Comparison of ENCODE assay signal across 15 mouse cellular contexts in genomic region chr14:9597460-9597977, GRCm38 (mm10).
A peak's percentile ranks its signal among the peaks of the same experiment; 100 is the strongest.
DNase-seq lines count a peak whose midpoint lies in the region; ATAC-seq lines count a peak whose summit lies in the region.
"Had no signal": no experiment of that assay in that cellular context is flagged by ENCODE, and none has a peak within 500 bp of the region (broad histone marks: within the 10 kb centered on the region; RNA-seq: fewer than 3 reads in every experiment).

No protein-coding gene starts in this region.

- DNase-seq in cerebellum, postnatal 10 days = peak; percentile 85 to 88
- no peak for DNase-seq in cerebellum, postnatal 36 days
- peak; percentile 20 for DNase-seq in embryo, embryonic 9.5 days (ENCODE audit: extremely low spot score)
- peak; percentile 67 for DNase-seq in neural tube, embryonic 11.5 days (ENCODE audit: low spot score)
- no peak for DNase-seq in limb, embryonic 10.5 days (ENCODE audit: low spot score)
- DNase-seq in urinary bladder, adult 2 months (ENCODE audit: low spot score) = no peak
- no peak for DNase-seq in cerebellum, adult 18-20 months
- DNase-seq: adrenal gland, postnatal 25 days; kidney, postnatal 25 days; layer of hippocampus, postnatal 36 days; lung, embryonic 14.5 days; thymus, adult 18-20 months had no signal

- H3K36me3 ChIP-seq in hindbrain, embryonic 16.5 days (ENCODE audit: control insufficient read depth, insufficient read depth, low read length) = no peaks in the 10 kb centered on the region
- H3K36me3 ChIP-seq in neural tube, embryonic 11.5 days (ENCODE audit: control insufficient read depth, insufficient read depth, low read length) = no peaks in the 10 kb centered on the region
- H3K36me3 ChIP-seq in limb, embryonic 10.5 days = no peaks in the 10 kb centered on the region
- H3K36me3 ChIP-seq: embryonic facial prominence, embryonic 13.5 days had no signal

- no peaks in the 10 kb centered on the region for H3K9me3 ChIP-seq in hindbrain, embryonic 16.5 days (ENCODE audit: control insufficient read depth, low read length)
- no peaks in the 10 kb centered on the region for H3K9me3 ChIP-seq in neural tube, embryonic 11.5 days (ENCODE audit: control insufficient read depth, low read length)
- H3K9me3 ChIP-seq in limb, embryonic 10.5 days (replicated peaks) = no peaks in the 10 kb centered on the region
- H3K9me3 ChIP-seq: embryonic facial prominence, embryonic 13.5 days had no signal

- H3K27ac ChIP-seq in hindbrain, embryonic 16.5 days (ENCODE audit: low read depth, low read length) = no peak overlapping the region
- no peak overlapping the region for H3K27ac ChIP-seq in neural tube, embryonic 11.5 days (ENCODE audit: low read depth, low read length)
- no peak overlapping the region for H3K27ac ChIP-seq in limb, embryonic 10.5 days
- H3K27ac ChIP-seq: embryonic facial prominence, embryonic 13.5 days had no signal

- H3K4me1 ChIP-seq in hindbrain, embryonic 16.5 days (ENCODE audit: control insufficient read depth, insufficient read depth, low read depth, low read length) = no peaks in the 10 kb centered on the region
- peaks cover 5% of the 10 kb centered on the region for H3K4me1 ChIP-seq in neural tube, embryonic 11.5 days (ENCODE audit: control insufficient read depth, insufficient read depth, low read length)
- H3K4me1 ChIP-seq in limb, embryonic 10.5 days = peaks cover 5% of the 10 kb centered on the region; the same call in 1 of the 2 replicates
- H3K4me1 ChIP-seq: embryonic facial prominence, embryonic 13.5 days had no signal

- H3K4me2 ChIP-seq in hindbrain, embryonic 16.5 days (ENCODE audit: low read length) = no peak overlapping the region
- H3K4me2 ChIP-seq in neural tube, embryonic 11.5 days (ENCODE audit: low read depth) = no peak overlapping the region
- H3K4me2 ChIP-seq: embryonic facial prominence, embryonic 13.5 days; lung, embryonic 14.5 days had no signal

- H3K27me3 ChIP-seq in hindbrain, embryonic 16.5 days (replicated peaks; ENCODE audit: control insufficient read depth, insufficient read depth, low read length) = no peaks in the 10 kb centered on the region
- no peaks in the 10 kb centered on the region for H3K27me3 ChIP-seq in neural tube, embryonic 11.5 days (ENCODE audit: control insufficient read depth, insufficient read depth, low read length)
- no peaks in the 10 kb centered on the region for H3K27me3 ChIP-seq in limb, embryonic 10.5 days (ENCODE audit: low read depth, poor library complexity, severe bottlenecking)
- H3K27me3 ChIP-seq: embryonic facial prominence, embryonic 13.5 days had no signal

- 17% methylated on average over 5 of the region's 5 CpGs for WGBS in hindbrain, embryonic 16.5 days
- WGBS in neural tube, embryonic 11.5 days = 8% methylated on average over 5 of the region's 5 CpGs
- WGBS in limb, embryonic 10.5 days = 21% methylated on average over 5 of the region's 5 CpGs

- peak; percentile 87 for ATAC-seq in hindbrain, embryonic 16.5 days
- ATAC-seq in neural tube, embryonic 11.5 days (ENCODE audit: insufficient read depth, low FRiP score, low TSS enrichment) = peak; percentile 89
- ATAC-seq: intestine, postnatal 0 days had no signal

- H3K9ac ChIP-seq in hindbrain, embryonic 16.5 days (ENCODE audit: low read depth, low read length) = no peak overlapping the region
- no peak overlapping the region for H3K9ac ChIP-seq in neural tube, embryonic 11.5 days (ENCODE audit: low read length)
- H3K9ac ChIP-seq: embryonic facial prominence, embryonic 13.5 days; lung, embryonic 14.5 days had no signal

- H3K4me3 ChIP-seq in hindbrain, embryonic 16.5 days (ENCODE audit: low read length) = no peak overlapping the region
- no peak overlapping the region for H3K4me3 ChIP-seq in neural tube, embryonic 11.5 days (ENCODE audit: low read depth, low read length)
- no peak overlapping the region for H3K4me3 ChIP-seq in limb, embryonic 10.5 days
- H3K4me3 ChIP-seq: embryonic facial prominence, embryonic 13.5 days had no signal

Comparison
In these comparisons a context has a peak if more than half of its experiments do, and no peak if none do; other contexts are left out.
1. DNase-seq: peak in cerebellum, postnatal 10 days (2 of 2), embryo, embryonic 9.5 days (single experiment) and neural tube, embryonic 11.5 days (single experiment); none in cerebellum, postnatal 36 days (0 of 2), limb, embryonic 10.5 days (single experiment), urinary bladder, adult 2 months (single experiment) and cerebellum, adult 18-20 months (0 of 2).